Mouse (Mus musculus): ENCODE measurements around the gene Wwc2.

DNA sequence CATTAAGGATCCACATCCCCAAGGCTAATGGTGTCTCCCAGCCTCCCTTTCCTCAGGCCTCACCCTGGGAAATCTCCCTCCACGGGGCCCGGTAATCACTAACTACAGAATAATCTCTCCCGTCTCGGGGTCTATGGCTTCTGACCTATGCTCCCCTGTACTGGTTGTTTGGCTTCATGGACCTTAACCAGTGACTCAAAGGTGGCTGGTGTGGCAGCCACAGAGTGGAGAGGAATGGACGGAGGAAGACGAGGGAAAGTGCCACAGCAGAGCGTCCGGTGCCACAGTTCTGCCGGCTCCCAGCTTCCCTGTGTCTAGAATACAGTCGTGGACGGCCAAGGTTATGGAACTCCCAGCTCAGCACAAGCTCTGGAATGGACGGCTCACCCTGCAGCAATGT is 114.9 kb downstream of the Wwc2 start:
- TF ChIP-seq CTCF (IDR thresholded peaks at IDR 0.05; ENCODE audit: low read depth): no peak
- no peak for TF ChIP-seq EP300 (optimal IDR thresholded peaks at IDR 0.05)
